Mouse (Mus musculus): ENCODE results near the gene Tubg1.

GRCm38 (mm10) chr11:101163476-101164350 lies 44.0 kb downstream of the Tubg1 start:
- TF ChIP-seq CTCF (IDR thresholded peaks at IDR 0.05; ENCODE audit: borderline replicate concordance, insufficient read depth, low read depth, low read length) (no peak), POLR2A (IDR thresholded peaks at IDR 0.05; ENCODE audit: borderline replicate concordance, insufficient read depth, low read length) (no peak)

Data from cerebellum, adult 2 months (tissue).